Mouse (Mus musculus): ENCODE results near the gene Mpig6b.

DNA sequence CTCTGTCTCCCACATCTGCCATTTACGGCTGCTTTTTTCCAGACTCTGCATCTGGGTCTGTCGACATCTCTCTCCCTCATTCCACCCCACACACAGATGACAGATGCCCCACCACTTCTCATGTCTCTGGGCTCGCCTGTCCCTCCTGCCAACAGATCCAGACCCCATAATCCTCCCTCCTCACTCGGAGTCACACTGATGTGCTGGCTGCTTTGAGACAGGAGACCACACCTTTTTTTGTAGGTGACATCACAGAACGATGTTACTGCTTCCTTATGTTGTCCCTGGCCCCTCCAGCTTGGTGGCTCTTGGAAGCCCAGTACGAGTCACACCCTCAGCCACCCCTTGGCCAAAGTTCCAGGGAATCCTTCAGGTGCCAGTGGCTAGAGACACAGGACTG, 14.3 kb upstream of the Mpig6b start:
- TF ChIP-seq CTCF (IDR thresholded peaks at IDR 0.05; ENCODE audit: low read depth, low read length), result no peak
- TF ChIP-seq POLR2A (IDR thresholded peaks at IDR 0.05; ENCODE audit: extremely low read depth, insufficient read depth, low read length), result no peak
